Mouse (Mus musculus) forebrain, embryonic 11.5 days (tissue): ENCODE measurements around the gene Abhd14b. TPM values are rescaled to one million over a fixed set of nuclear protein-coding genes. Genes with fewer than 3 reads are reported as not detected.
"Not testable (repeated sequence)": the region's sequence is repeated elsewhere in the genome, so short reads cannot be mapped to it uniquely, and the experiment has no call there.

Experiments
- ATAC-seq: fragments of 200-750 bp; cut with Nextera tagmentation; replicated peaks from 2 replicates; pipeline ENCODE4 v1.8.0; 2017; ENCODE audit warnings: moderate TSS enrichment; ENCODE audit not compliant: low FRiP score
- DNase-seq: peaks from one replicate; pipeline ENCODE4 v3.0.0-alpha.2; 2017; ENCODE audit warnings: low spot score
- H3K27ac ChIP-seq: fragments of 300-500 bp; sonication (generic); 2 replicates; pipeline ENCODE4 v1.5.1; 2014; ENCODE audit warnings: low read depth, low read length
- H3K27me3 ChIP-seq: fragments of 300-500 bp; sonication (generic); 2 replicates; pipeline ENCODE4 v1.6.1; 2014; ENCODE audit warnings: mild to moderate bottlenecking, low read length, mixed read lengths; ENCODE audit not compliant: control insufficient read depth, insufficient read depth
- H3K36me3 ChIP-seq: fragments of 300-500 bp; sonication (generic); 2 replicates; pipeline ENCODE4 v1.6.1; 2014; ENCODE audit warnings: mild to moderate bottlenecking, low read length, moderate library complexity, mixed read lengths; ENCODE audit not compliant: control insufficient read depth, insufficient read depth
- H3K4me1 ChIP-seq: fragments of 300-500 bp; sonication (generic); replicated peaks from 2 replicates; pipeline ENCODE4 v1.6.1; 2014; ENCODE audit warnings: low read length, mixed read lengths; ENCODE audit not compliant: control insufficient read depth, insufficient read depth
- H3K4me2 ChIP-seq: fragments of 300-500 bp; sonication (generic); 2 replicates; pipeline ENCODE4 v1.6.1; 2014; ENCODE audit warnings: low read depth, mild to moderate bottlenecking, low read length, moderate library complexity, mixed read lengths; ENCODE audit not compliant: severe bottlenecking
- H3K4me3 ChIP-seq: fragments of 300-500 bp; sonication (generic); 2 replicates; pipeline ENCODE4 v1.5.1; 2014; ENCODE audit warnings: low read depth, low read length
- H3K9ac ChIP-seq: fragments of 300-500 bp; sonication (generic); 2 replicates; pipeline ENCODE4 v1.6.1; 2014; ENCODE audit warnings: low read length
- H3K9me3 ChIP-seq: fragments of 300-500 bp; sonication (generic); 2 replicates; pipeline ENCODE4 v1.6.1; 2016; ENCODE audit warnings: low read length, mixed read lengths; ENCODE audit not compliant: control insufficient read depth
- WGBS: fragments of 180-500 bp; shearing (Covaris S2); extraction: QIAGEN DNeasy Blood & Tissue Kit; methylation state at CpG from one replicate; pipeline ENCODE4 v1.1.7; 2014; 5-methylcytosine and 5-hydroxymethylcytosine counted together
- polyA plus RNA-seq: library from polyadenylated mRNA; unstranded; fragments of >200 nt; fragmentation: Nextera tagmentation; extraction: Ambion mirVana; gene quantifications from 2 replicates; pipeline ENCODE4 v1.2.1, GENCODE M21; 2014

The Abhd14b gene
- polyA plus RNA-seq, 1 experiment from 2014 or later, result 4.7 TPM

DNA sequence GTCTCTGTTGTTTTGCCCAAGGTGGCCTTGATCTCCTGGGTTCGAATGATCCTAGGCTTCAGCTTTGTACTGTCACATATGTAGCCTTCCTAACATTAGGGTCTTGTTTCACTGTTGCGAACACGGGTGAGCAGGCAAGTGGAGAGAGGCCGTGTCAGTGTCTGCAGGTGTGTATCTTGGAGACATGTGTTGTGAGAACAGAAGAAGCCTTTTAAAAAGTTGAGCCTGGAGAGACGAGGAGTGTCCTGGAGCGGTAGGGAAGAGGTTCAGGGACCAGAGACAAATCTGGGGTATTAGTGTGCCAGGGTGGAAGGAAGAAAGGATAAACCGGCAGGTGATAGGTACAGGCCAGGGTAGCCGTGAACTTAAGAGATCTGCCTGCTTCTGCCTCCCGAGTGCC lies 30.8 kb downstream of the Abhd14b start:
- Histone ChIP-seq H3K4me3 (peak overlapping the region; percentile 70), H3K4me2 (peak overlapping the region; percentile 76), H3K9ac (peak overlapping the region; percentile 64), H3K36me3 (no peaks in the 10 kb centered on the region; the same call in 1 of the 2 replicates), H3K27ac (no peak overlapping the region), H3K9me3 (no peaks in the 10 kb centered on the region), H3K27me3 (no peaks in the 10 kb centered on the region), H3K4me1 (peaks cover 12% of the 10 kb centered on the region)
- 84% methylated on average over 9 of the region's 9 CpGs for WGBS
- peak; percentile 46 for DNase-seq
- ATAC-seq, result no peak

DNA sequence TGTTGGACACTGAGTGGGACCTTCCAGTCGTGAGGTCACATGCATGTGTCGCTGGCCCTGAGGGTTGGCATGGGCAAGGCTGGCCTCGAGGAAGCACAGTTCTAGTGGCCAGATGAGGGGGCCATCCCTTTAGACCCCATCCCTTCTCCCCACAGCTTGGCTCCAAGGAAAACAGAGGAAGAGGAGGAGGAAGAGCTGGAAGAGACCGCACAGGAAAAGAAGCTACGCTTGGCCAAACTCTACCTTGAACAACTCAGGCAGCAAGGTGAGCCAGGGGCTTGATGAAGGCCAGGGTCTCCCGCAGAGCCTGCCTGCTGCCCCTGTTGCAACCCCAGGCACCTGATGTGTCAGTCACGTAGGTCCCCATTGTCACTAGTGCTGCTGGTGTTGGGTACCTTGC lies 33.3 kb downstream of the Abhd14b start:
- Histone ChIP-seq H3K4me1 (peaks cover 10% of the 10 kb centered on the region), H3K27me3 (no peaks in the 10 kb centered on the region), H3K9me3 (no peaks in the 10 kb centered on the region), H3K4me3 (no peak overlapping the region), H3K27ac (no peak overlapping the region), H3K9ac (no peak overlapping the region), H3K36me3 (no peaks in the 10 kb centered on the region; the same call in 1 of the 2 replicates), H3K4me2 (no peak overlapping the region)
- 97% methylated on average over 7 of the region's 7 CpGs for WGBS
- ATAC-seq (no peak), DNase-seq (no peak)

DNA sequence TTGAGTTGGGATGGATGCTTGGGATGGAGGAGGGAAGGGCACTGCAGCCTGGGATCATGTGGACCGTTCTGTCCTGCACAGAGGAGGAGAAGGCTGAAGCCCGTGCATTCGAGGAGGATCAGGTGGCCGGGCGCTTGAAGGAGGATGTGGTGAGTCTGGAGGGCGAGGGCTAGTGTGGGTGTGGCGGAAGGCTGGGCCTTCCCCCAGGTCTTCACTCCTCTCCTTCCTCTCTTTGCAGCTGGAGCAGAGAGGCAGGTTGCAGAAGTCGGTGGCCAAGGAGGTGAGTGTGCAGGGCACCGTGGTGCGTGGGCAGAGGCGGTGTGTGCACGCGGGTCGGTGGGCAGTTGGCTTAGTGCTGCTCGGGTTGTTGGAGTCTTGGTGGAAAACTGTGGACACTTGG lies 33.8 kb downstream of the Abhd14b start:
- ATAC-seq (no peak), DNase-seq (no peak)
- no peaks in the 10 kb centered on the region for H3K27me3 ChIP-seq
- H3K9me3 ChIP-seq, result no peaks in the 10 kb centered on the region
- no peak overlapping the region for H3K9ac ChIP-seq
- no peaks in the 10 kb centered on the region; the same call in 1 of the 2 replicates for H3K36me3 ChIP-seq
- peaks cover 10% of the 10 kb centered on the region for H3K4me1 ChIP-seq
- H3K4me3 ChIP-seq, result no peak overlapping the region
- 93% methylated on average over 15 of the region's 15 CpGs for WGBS
- no peak overlapping the region for H3K4me2 ChIP-seq
- no peak overlapping the region for H3K27ac ChIP-seq

DNA sequence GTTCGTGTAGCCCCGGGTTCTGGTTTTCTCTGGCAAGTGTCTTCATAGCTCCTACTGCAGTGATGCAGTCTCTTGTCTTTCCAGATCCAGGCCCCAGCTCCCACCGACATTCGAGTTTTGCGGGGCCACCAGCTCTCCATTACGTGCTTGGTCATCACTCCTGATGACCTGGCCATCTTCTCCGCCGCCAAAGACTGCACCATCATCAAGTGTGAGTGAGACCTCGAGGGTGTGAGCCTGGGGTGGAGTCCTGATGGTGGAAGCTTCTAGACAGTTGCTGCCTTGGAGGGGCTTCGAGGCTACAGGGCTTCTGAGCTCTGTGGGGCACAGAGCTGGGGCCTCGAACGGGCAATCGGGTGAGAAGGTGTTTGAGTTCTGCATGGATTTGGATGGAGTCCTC lies 34.4 kb downstream of the Abhd14b start:
- no peaks in the 10 kb centered on the region for H3K9me3 ChIP-seq
- no peaks in the 10 kb centered on the region; the same call in 1 of the 2 replicates for H3K36me3 ChIP-seq
- H3K4me2 ChIP-seq, result no peak overlapping the region
- peaks cover 5% of the 10 kb centered on the region; the same call in 1 of the 2 replicates for H3K4me1 ChIP-seq
- 93% methylated on average over 13 of the region's 13 CpGs for WGBS
- H3K27ac ChIP-seq, result no peak overlapping the region
- no peak overlapping the region for H3K9ac ChIP-seq
- no peak for DNase-seq
- no peak for ATAC-seq
- no peaks in the 10 kb centered on the region for H3K27me3 ChIP-seq
- no peak overlapping the region for H3K4me3 ChIP-seq

DNA sequence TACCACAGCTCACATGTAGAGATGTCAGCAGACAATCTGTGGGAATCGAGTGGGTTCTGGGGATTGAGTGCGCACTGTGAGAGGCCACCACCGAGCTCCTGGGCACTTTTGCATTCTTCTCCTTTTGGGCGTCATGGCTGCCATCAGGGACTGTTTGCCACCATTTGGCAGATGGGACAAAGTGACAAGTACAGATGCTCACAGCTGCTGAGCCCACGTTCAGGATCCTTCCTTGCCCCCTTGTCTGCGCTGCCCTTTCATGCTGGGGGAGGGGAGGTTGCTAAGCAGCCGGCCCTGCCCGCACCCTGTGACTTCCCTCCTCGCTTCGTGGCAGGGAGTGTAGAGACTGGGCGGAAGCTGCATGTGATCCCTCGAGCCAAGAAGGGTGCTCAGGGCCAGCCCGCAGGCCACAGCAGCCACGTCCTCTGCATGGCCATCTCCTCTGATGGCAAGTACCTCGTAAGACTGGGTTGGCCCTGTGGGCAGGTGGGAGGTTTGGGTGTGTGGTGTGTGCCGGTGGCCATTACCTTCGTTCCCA lies 35.4 kb downstream of the Abhd14b start:
- no peaks in the 10 kb centered on the region for H3K27me3 ChIP-seq
- H3K36me3 ChIP-seq, result no peaks in the 10 kb centered on the region; the same call in 1 of the 2 replicates
- H3K4me3 ChIP-seq, result no peak overlapping the region
- H3K27ac ChIP-seq, result no peak overlapping the region
- ATAC-seq (no peak), DNase-seq (no peak)
- H3K9me3 ChIP-seq, result no peaks in the 10 kb centered on the region
- 91% methylated on average over 17 of the region's 17 CpGs for WGBS
- H3K9ac ChIP-seq, result no peak overlapping the region
- H3K4me2 ChIP-seq, result no peak overlapping the region
- peaks cover 5% of the 10 kb centered on the region; the same call in 1 of the 2 replicates for H3K4me1 ChIP-seq

DNA sequence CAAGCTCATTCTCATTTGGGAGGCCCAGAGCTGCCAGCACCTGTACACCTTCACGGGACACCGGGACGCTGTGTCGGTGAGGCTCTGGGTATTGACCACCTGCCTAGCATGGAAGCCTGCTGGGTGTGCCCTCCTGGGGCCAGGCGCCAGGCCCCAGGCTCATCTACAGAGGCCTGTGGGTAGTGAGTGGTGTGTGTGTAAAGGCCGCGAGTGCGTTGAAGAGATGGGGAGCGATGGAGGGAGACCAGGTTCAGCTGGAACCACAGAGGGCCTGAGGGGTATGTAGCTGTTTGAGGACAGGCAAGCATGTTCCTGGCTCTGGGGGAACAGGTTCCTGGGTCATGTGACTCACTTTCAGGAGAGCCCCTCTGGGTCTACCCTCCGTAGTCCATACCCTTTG lies 35.9 kb downstream of the Abhd14b start:
- H3K4me2 ChIP-seq, result no peak overlapping the region
- DNase-seq, result no peak
- no peaks in the 10 kb centered on the region for H3K9me3 ChIP-seq
- H3K9ac ChIP-seq, result no peak overlapping the region
- H3K4me1 ChIP-seq, result peaks cover 1% of the 10 kb centered on the region; the same call in 1 of the 2 replicates
- no peaks in the 10 kb centered on the region for H3K27me3 ChIP-seq
- H3K36me3 ChIP-seq, result no peaks in the 10 kb centered on the region; the same call in 1 of the 2 replicates
- no peak overlapping the region for H3K4me3 ChIP-seq
- WGBS, result 98% methylated on average over 10 of the region's 10 CpGs
- no peak for ATAC-seq
- H3K27ac ChIP-seq, result no peak overlapping the region

DNA sequence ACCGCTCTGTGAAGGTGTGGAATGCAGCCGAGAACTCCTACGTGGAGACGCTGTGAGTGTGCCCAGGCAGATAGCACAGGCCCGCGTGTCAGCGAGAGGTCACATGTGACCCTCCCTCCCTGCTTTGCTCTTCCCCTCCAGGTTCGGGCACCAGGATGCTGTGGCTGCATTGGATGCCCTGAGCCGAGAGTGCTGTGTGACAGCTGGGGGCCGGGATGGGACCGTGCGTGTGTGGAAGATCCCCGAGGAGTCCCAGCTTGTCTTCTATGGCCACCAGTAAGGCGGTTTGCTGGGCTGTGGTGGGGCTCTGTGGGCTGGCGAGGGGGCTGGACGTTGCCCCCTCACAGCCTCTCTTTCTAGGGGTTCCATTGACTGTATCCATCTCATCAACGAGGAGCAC lies 36.3 kb downstream of the Abhd14b start:
- DNase-seq (no peak), ATAC-seq (no peak)
- no peak overlapping the region for H3K4me2 ChIP-seq
- WGBS, result 93% methylated on average over 17 of the region's 17 CpGs
- H3K4me1 ChIP-seq, result no peaks in the 10 kb centered on the region
- no peaks in the 10 kb centered on the region for H3K27me3 ChIP-seq
- no peak overlapping the region for H3K9ac ChIP-seq
- no peaks in the 10 kb centered on the region for H3K9me3 ChIP-seq
- H3K4me3 ChIP-seq, result no peak overlapping the region
- H3K36me3 ChIP-seq, result no peaks in the 10 kb centered on the region; the same call in 1 of the 2 replicates
- no peak overlapping the region for H3K27ac ChIP-seq

DNA sequence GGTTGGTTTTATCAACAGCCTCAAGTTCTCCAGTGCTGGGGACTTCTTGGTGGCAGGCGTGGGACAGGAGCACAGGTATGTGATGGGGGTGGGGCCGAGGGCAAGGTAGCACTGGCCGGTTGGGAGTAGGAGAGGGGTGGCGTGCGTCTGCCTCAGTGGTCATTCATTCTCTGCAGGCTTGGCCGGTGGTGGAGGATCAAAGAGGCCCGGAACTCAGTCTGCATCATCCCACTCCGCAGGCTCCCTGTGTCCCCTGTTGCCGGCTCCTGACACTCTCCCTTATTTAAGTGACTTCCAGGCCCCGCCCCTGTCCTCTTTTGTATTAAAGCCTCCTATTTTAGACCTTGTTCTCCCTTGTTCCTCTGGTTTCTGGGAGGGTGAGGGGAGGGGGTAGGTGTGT lies 37.8 kb downstream of the Abhd14b start:
- Histone ChIP-seq H3K4me1 (no peaks in the 10 kb centered on the region), H3K4me3 (no peak overlapping the region), H3K27ac (no peak overlapping the region), H3K9ac (no peak overlapping the region), H3K36me3 (no peaks in the 10 kb centered on the region; the same call in 1 of the 2 replicates), H3K4me2 (no peak overlapping the region), H3K27me3 (no peaks in the 10 kb centered on the region), H3K9me3 (no peaks in the 10 kb centered on the region)
- ATAC-seq, result no peak
- no peak for DNase-seq
- WGBS, result 69% methylated on average over 10 of the region's 10 CpGs

DNA sequence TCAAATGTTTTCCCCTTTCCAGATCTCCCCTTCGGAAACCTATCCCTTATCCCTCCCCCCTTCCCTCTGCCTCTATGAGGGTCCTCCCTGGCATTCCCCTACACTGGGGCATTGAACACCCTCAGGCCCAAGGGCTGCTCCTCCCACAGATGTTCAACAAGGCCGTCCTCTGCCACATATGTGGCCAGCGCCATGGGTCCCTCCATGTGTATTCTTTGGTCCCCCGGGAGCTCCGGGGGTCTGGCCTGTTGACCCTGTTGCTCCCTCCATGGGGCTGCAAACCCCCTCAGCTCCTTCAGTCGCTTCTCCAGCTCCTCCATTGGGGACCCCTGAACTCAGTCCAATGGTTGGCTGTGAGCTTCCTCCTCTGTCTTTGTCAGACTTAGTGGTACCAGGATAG lies 40.3 kb downstream of the Abhd14b start:
- not testable (repeated sequence) for ATAC-seq, H3K4me1 ChIP-seq
- 84% methylated on average over 6 of the region's 6 CpGs for WGBS

More for the DNA sequence above, 40.3 kb downstream of the Abhd14b start:
- not testable (repeated sequence) for H3K4me3 ChIP-seq, H3K36me3 ChIP-seq, H3K27ac ChIP-seq, H3K9ac ChIP-seq, H3K9me3 ChIP-seq, H3K27me3 ChIP-seq, DNase-seq, H3K4me2 ChIP-seq
